Mouse (Mus musculus): Measurements from ENCODE around the gene Nsd1. TPM values are rescaled to one million over a fixed set of nuclear protein-coding genes. Genes with fewer than 3 reads are reported as not detected.

Gene Nsd1
- total RNA-seq (2023): 171 TPM

GRCm38 (mm10) chr13:55209649-55210192 is at the start of gene Nsd1:
Nsd1 (plus strand) TSS chr13:55209782.

GRCm38 (mm10) chr13:55319931-55320533 is 110.5 kb downstream of the Nsd1 start, which contains the start of gene Prelid1:
Prelid1 (plus strand) TSS chr13:55320500.

GRCm38 (mm10) chr13:55321434-55322129 is 112.0 kb downstream of the Nsd1 start, which contains the start of gene Rab24:
Rab24 (minus strand) TSS chr13:55321946.

DNA sequence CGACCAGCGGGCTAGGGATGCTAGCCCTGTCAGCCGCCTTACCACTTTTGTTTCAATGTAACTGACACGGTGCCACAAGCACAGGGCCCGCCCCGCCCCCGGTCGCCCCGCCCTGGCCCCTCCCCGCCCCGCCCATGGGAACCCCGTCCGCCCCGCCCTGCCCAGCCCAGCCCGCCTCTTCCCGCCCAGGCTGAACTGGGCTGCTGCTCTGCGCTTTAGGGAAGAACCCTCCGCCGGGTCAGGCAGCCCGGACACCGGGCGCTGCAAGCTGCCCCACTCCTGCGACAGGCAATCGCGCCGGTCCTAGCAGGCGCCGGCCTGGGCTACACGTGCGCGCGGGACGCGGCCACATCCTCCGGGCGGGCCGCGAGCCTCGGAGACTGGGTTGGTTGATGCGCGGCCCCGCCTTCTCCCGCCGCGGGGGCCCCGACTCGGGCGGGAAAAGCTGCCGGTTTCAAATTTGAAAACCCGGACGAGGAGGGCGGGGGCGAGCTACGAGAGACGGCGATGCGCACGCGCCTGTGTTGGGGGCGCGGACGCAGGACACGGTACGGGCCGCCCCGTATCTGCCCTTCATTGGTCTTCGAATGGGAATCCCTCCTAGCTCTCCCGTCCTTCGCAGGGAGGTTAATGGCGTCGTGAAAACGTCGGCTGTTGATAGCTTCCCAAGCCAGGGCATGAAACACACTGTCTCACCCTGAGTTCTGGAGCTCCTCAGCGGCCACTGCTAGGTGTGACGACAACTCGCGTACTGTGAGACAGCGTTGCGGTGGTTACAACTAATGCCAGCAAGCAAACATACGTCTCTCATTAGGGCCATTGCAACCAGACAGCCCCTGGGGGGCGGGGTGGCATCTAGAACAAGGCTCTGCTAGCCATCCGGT is 120.3 kb downstream of the Nsd1 start, which contains the start of gene Mxd3:
Gene Mxd3, minus strand, starts transcription at position 141 of the 884 bp plus-strand sequence.

GRCm38 (mm10) chr13:55362453-55363060 is 153.0 kb downstream of the Nsd1 start, which contains the start of gene Lman2:
Lman2 (minus strand) TSS chr13:55362783.

Other genes with a start within 250 kb of the Nsd1 start
- 3.0 TPM for gene Hk3, start 188.4 kb upstream of the Nsd1 start, total RNA-seq (2023)
- gene Uimc1, start 109.5 kb upstream of the Nsd1 start, total RNA-seq (2023): 76.4 TPM
- 31.3 TPM for gene Zfp346, start 104.5 kb upstream of the Nsd1 start, total RNA-seq (2023)
- gene Gm17617, start 76.2 kb upstream of the Nsd1 start, total RNA-seq (2023): not detected
- gene Fgfr4, start 57.1 kb upstream of the Nsd1 start, total RNA-seq (2023): not detected
- gene Prelid1, start 110.7 kb downstream of the Nsd1 start, total RNA-seq (2023): 144 TPM
- gene Rab24, start 112.2 kb downstream of the Nsd1 start, total RNA-seq (2023): 58.4 TPM
- gene Mxd3, start 120.0 kb downstream of the Nsd1 start, total RNA-seq (2023): 0.82 TPM
- 104 TPM for gene Lman2, start 153.0 kb downstream of the Nsd1 start, total RNA-seq (2023)
- 84.0 TPM for gene Rgs14, start 159.9 kb downstream of the Nsd1 start, total RNA-seq (2023)
- gene Slc34a1, start 188.4 kb downstream of the Nsd1 start, total RNA-seq (2023): not detected
- not detected for gene Pfn3, start 205.4 kb downstream of the Nsd1 start, total RNA-seq (2023)
- gene F12, start 217.0 kb downstream of the Nsd1 start, total RNA-seq (2023): 1.1 TPM
- gene Grk6, start 235.3 kb downstream of the Nsd1 start, total RNA-seq (2023): 405 TPM